Mouse (Mus musculus) ovary, adult 18-20 months (tissue): ENCODE results near the gene Ajm1.
A peak's percentile ranks its signal among the peaks of the same experiment; 100 is the strongest.
"Not testable (repeated sequence)": the region's sequence is repeated elsewhere in the genome, so short reads cannot be mapped to it uniquely, and the experiment has no call there.

Experiments
- DNase-seq: peaks from one replicate; pipeline ENCODE4 v3.0.0; 2022; ENCODE audit warnings: low spot score, mixed read lengths

Gene Ajm1

DNA sequence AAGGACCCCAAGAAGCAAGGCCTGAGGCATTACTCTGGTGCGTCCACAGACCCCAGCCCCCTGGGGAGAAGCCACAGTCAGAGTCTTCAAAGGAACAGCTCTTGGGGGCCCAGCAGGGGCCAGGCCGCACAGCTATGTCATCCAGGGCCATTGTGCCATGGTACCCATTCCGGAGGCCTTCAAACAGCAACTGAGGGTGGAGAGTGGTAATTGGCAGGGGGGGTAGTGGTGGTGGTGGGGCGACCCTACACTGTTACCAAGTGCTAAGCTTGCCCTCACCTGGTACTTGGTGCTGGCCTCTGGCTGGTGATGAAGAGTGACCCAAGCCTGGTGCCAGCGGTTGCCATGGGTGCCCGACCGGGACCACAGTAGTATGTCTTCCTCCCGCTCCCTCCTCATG, 15.8 kb downstream of the Ajm1 start:
- DNase-seq: no peak

GRCm38 (mm10) chr2:25561946-25562345, 19.6 kb downstream of the Ajm1 start:
- DNase-seq: no peak

DNA sequence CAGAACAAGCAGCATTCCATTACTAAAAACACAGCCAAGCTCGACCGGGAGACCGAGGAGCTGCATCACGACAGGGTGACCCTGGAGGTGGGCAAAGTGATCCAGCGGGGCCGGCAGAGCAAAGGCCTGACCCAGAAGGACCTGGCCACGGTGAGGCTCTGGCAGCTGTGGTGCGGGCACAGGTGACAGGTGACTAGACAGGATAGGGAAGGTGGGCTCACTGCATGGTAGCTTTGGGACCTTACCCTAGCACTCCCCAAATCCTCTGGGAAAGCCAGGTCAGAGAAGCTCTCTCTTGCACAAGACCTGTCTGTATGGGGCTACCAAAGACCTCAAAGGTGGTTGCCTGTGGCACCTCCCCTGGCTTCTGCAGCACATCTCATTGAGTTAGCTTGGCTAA, 21.0 kb downstream of the Ajm1 start:
- no peak for DNase-seq

DNA sequence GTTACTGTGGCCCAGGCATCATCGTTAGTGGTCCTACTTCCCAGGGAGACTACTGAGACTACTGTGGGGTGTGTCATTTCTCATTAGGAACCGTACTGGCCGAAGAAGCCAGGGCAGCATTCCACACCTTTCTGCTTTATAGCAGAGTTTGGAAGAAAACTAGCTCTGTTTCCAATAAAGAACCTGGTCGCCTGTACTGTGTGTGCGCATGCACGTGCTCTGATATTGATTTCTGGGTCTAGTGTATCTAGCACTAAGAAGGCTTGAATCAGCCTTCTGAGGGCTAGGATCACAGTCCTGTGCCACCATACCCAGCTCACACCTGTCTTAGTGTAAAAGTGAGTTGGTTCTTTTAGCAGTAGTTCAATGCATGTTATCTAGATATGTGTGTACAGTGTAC, 22.8 kb downstream of the Ajm1 start:
- no peak for DNase-seq

DNA sequence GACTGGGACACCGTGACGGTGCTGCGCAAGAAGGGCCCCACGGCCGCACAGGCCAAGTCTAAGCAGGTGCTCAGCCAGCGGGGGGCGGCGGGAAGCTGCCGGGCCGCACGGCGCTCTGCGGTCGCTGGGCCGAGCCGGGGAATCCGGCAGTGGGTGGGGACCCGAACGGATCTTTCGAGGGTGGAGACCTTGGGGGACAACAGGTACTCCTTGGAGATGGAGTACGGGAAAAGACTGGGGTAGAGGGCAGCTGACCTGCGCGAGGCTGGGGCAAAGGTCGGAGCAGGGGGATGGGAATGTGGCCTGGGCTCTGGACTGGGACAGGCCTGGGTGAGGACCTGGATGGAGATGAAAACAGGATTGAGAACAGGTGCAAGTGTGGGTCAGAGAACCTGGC, 23.6 kb downstream of the Ajm1 start:
- no peak for DNase-seq

DNA sequence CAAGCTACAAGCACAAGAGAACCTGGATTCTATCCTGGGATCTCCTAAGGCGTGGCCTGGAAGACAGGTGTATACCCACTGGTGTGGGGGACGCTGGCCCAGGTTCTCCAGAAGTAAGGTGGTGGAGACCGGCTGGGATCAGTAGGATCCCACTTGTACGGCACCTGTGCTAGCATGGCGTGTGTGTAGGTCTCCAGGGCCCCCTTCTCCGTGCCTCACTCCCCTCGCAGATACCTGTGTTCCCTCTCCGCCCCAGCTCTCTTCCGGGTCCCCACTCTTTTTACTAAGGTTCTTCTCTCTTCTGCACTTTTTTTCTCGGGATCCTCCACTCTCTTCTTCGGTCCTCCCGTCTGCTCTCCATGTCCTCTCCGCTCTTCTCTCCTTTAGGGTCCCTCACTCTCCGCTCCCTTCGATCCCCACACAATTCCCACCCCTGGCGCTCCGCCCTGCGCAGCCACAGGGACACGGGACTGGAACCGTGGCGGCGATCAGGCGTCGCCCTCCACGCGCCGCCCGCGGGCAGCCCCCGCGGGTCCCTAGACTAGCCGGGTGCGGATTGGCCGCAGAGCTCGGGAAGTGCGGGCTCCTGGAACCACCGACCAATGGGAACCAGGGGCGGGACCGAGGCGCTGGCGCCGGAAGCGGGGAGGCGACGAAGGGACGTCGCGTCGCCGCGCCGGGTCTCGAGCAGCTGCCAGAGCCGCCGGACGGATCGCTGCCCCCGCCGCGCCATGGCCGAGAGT, 24.2 kb downstream of the Ajm1 start, which contains the start of gene Edf1:
Edf1 (plus strand) TSS at position 627 of the 743 bp plus-strand sequence.
- peak; percentile 92 for DNase-seq

- DNase-seq: no peak
Measured at GRCm38 (mm10) chr2:25556296-25556695, 25.3 kb downstream of the Ajm1 start.

- not testable (repeated sequence) for DNase-seq
Measured at GRCm38 (mm10) chr2:25555479-25555878, 26.1 kb downstream of the Ajm1 start.

DNA sequence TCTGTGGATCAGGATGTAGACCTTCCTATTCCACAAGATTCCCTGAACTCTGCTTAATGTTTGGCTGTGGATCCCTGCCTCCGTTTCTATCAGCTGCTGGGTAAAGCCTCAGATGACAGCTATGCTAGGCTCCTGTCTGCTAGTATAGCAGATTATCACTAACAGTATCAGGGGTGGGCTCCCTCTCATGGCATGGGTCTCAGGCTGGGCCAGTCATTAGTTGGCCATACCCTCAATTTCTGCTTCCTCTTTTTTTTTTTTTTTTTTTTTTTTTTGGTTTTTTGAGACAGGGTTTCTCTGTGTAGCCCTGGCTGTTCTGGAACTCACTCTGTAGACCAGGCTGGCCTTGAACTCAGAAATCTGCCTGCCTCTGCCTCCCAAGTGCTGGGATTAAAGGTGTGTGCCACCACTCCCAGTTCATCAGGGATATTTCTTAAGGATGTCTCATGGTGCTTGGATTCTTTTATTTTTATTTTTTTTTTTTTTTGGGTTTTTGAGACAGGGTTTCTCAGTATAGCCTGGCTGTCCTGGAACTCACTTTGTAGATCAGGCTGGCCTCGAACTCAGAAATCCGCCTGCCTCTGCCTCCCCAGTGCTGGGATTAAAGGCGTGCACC, 28.3 kb downstream of the Ajm1 start:
- not testable (repeated sequence) for DNase-seq

- no peak for DNase-seq
Measured at GRCm38 (mm10) chr2:25551186-25551585, 30.4 kb downstream of the Ajm1 start.

DNA sequence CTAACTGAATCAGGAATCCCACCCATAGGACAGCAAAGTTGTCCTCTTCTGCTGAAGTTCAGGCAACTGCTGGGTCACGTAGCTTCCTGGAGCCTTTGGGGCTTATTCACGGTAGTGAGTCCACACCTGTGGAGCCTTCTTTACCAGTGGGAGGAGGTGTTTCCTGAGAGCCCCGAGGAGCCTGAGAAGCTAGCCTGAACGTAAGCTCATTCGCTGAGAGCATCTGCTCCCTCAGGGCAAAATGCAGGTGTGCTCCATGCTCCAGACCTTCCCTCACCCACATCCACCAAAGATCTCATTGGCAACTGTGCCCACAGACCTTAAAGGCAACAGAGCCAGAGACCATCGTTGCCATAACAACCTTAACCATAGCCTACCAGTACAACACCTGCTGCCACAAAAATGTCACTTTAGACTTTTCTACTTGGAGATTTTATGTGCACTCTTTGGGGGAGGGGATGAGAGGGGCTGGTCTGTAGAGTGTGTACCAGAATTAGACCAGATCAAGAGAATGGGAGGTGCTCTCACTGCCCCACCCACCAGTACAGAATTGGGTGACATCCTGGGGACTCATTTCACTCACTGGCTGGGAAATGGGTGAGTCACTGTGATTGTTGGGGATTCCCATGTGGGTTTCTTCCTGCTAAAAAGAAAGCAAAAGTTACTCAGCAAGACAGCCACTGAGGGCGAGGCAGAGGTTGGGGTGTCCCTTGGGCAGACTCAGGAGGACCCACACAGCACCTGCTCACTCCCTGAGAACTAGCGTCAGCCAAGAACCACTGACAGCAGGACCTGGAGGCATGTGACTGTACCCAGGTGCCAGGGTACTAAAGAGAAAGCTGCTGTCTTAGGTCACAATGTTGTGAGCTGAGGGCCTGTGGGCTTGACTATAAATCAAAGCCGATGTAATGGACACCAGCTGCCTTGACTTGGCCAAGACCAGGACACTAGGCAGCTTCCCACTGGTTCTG, 32.3 kb downstream of the Ajm1 start:
- no peak for DNase-seq

GRCm38 (mm10) chr2:25546811-25547491, 34.6 kb downstream of the Ajm1 start, which contains the start of gene Traf2:
Gene Traf2 (minus strand): TSS chr2:25546940.
- DNase-seq: peak; percentile 98

DNA sequence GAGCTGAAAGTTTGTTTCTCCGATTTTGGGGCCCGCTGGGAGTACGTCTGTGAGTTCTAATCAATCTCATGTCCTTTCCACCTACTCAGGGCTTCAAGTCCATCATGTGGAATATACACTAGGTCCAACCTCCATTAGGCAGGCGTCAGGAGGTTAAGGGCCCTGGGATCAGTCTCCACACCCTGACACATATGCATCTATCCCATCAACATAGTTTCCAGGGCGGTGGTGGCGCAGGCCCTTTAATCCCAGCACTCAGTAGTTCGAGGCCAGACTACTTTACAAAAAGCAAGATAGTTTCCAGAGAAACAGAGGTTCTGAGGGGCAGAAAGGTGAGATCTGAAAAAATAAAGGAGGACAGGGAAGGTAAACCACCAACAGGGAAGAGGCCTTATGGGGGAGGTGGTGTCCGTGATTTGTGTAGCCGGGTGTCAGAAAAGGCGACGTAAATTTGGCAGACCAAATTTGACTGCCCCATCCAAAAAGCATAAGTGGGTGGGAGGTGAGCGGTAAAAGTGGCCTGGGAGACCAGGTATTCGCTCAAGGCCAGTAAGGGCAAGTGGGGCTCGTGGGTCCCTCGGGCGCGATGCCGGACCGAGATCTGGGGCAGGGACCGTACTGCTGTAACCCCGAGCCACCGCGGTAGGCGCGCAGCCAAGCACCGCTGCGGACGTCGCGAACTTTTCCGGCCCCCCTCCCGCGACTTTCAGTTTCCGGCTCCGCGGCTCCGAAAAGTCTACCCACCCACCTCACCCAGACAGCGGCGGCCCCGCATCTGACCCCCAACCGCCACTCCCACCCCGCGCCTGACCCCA, 35.4 kb downstream of the Ajm1 start:
- no peak for DNase-seq

DNA sequence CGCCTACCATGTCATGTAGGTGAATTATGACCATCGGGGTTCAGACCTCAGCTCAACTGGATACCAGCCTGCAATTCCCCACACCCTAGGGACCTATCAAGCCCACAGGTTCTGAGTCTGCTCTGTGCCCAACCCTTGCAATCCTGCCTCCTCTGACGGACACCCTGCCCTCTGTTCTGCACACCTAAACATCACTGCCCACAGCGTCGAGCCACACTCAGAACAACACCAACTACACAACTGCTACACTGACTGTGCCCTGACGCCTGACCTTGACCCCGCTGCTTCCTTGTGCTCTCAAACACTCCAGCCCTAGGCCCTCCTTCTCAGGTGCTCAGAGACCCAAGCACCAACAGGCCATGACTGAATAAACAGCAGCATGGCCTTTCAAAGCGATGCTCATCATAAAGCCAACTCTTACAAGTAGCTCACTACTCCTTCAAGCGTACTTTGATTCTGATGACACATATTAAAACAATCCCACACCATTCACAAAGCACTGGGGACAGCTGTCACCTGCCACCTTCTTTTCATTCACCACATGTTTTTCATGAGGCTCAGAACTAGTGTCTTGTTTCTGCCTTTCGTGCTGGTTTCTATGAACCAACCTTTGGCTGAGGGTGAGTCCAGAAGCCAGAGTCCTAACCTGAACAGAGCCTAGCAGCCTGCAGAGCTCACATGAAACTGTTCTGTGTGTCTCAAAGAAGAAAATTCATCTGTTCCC, 39.8 kb downstream of the Ajm1 start:
- DNase-seq: no peak

- DNase-seq: no peak
Measured at GRCm38 (mm10) chr2:25540541-25540948, 41.0 kb downstream of the Ajm1 start.

GRCm38 (mm10) chr2:25536531-25536930, 45.0 kb downstream of the Ajm1 start:
- DNase-seq: peak; percentile 34

DNA sequence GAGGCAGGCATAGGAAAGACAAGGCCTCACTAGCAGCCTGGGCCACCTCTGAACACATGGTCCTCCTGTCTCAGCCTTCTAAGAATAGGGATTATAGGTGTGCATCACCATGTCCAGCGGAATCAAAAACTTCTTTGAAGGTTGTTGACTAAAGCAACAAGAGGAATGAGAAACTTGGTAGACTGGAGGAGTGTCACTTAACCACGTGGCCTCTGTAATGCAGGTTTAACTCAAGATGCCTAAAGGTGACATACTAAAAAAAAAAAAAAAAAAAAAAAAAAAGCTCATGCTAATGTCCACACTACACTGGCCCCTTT, 46.7 kb downstream of the Ajm1 start:
- no peak for DNase-seq

- peak; percentile 78 for DNase-seq
Measured at GRCm38 (mm10) chr2:25534178-25534865, 47.2 kb downstream of the Ajm1 start.

DNA sequence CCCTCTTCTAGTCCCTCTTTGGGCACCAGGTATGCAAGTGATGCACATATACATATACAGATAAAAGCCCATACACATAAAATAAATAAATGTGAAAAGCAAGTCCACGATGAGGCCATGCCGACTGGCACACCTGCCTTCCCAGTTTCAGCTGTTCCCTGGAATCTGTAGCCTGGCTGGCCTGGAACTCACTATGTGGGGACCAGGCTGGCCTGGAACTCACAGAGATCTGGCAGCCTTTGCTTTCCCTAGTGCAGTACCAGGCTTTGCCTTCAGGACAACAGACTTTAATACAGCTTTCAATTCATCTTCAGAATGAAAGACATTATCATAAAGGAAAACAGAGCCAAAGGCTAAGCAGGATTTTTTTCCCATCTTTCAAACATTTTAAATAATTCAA, 47.9 kb downstream of the Ajm1 start:
- DNase-seq: no peak
